Mouse (Mus musculus) liver, adult 2 months (tissue): Measurements from ENCODE around the gene Rrp7a.

Experiments used
- CTCF ChIP-seq: fragments of 200-500 bp; IDR thresholded peaks from 2 replicates; pipeline ENCODE4 v1.5.1; 2011; ENCODE audit warnings: low read depth, low read length, control low read depth
- POLR2A ChIP-seq: fragments of 200-500 bp; IDR thresholded peaks from 2 replicates; pipeline ENCODE4 v1.6.1; 2011; ENCODE audit warnings: low read length, control low read depth; ENCODE audit not compliant: insufficient read depth; ENCODE audit errors: extremely low read depth

DNA sequence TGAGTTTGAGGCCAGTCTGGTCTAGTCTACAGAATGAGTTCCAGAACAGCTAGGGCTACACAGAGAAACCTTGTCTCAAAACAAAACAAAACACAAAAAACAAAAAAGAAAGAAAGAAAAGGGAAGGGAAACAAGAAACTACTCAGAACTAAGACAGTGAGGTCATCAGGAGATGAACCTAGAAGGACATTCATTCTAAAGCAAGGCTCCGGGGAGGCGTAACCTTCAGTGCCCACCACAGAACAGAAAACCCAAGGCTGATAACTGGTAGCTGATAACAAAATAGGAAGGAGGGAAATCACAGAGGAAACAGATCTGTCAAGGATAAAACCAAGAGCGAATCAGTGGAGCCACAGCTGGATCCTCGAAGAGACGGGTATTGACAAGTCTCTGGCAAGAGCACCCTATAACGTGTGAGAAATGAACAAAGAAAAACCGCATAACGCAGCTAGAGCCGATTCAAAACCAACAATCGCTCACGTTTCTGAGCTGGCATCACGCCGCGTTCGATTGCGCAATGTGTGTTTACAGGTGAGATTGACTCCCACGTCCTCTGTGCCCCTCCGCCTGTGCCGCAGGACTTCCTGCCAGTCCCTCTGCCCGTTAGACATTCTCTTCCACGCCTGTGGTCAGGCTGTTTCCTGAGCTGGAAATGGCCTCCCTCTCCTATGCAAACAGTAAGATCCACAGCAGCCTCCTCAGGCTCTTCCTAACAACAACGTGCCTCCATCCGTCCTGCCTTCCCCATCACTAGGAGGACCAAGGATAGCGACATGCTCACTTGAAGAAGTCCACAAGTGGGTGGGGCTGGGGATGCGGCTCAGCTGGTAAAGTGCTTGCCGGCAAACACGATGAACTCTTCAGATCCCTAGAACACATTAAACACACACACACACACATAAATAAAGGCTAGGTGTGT, 46.7 kb downstream of the Rrp7a start:
- no peak for TF ChIP-seq CTCF
- no peak for TF ChIP-seq POLR2A
